12 mouse cellular contexts compared by ENCODE assay signal in the genomic region with DNA sequence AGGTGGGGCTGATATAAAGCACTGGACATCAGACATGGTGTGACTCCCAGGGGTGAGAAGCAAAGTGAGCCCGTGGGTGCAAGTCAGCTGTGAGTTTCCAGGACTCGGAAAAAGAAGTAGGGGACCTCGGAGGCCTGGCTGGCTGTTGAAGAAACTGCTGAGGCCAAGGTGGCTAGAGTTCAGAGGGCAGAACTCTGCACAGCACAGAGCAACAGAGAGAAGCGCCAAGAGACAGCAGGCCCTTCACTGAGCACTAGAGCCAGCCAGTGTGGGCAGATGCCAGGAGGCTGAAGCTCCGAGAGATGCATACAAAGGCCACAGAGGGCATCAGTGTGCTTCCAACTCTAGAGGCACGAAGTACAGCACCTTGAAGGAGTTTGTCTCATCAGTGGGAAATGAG. TPM values are rescaled to one million over a fixed set of nuclear protein-coding genes. Genes with fewer than 3 reads are reported as not detected.
DNase-seq lines count a peak whose midpoint lies in the region; ATAC-seq and TF ChIP-seq lines count a peak whose summit lies in the region.
"Had no signal": no experiment of that assay in that cellular context is flagged by ENCODE, and none has a peak within 500 bp of the region (broad histone marks: within the 10 kb centered on the region; RNA-seq: fewer than 3 reads in every experiment).

No protein-coding gene starts in this region.

- no peak for ATAC-seq in inflammation-experienced regulatory T-cells, adult 6 months

- TF ChIP-seq CTCF in layer of hippocampus, adult 2 months (conservative IDR thresholded peaks at IDR 0.05) = no peak

- no peak overlapping the region for H3K4me3 ChIP-seq in layer of hippocampus, adult 2 months
- H3K4me3 ChIP-seq: limb, embryonic 13.5 days; stomach, embryonic 15.5 days had no signal

- peak overlapping the region; percentile 53; the same call in 1 of the 2 replicates for H3K27ac ChIP-seq in layer of hippocampus, adult 2 months
- H3K27ac ChIP-seq: limb, embryonic 13.5 days; stomach, embryonic 15.5 days had no signal

- DNase-seq in adrenal gland, postnatal 14 days = peak; percentile 47
- DNase-seq in adrenal gland, postnatal 25 days = no peak
- DNase-seq in layer of hippocampus, adult 2 months (ENCODE audit: low spot score in 2 of 2) = no peak
- DNase-seq in layer of hippocampus, adult 9-11 months = no peak
- peak; percentile 49 for DNase-seq in kidney, adult 9 months
- DNase-seq in lung, postnatal 36 days = peak; percentile 45
- DNase-seq in embryo, embryonic 10.5 days (ENCODE audit: low spot score) = no peak

RNA-seq across cellular contexts. Expression of a gene that starts 26.1 kb away (rescaled TPM):
- 38.8 and 46.1 TPM in 2 replicates for total RNA-seq in adrenal gland, postnatal 14 days (2021)
- total RNA-seq in adrenal gland, postnatal 25 days (2021) = 52.9 and 74.3 TPM in 2 replicates
- total RNA-seq in layer of hippocampus, adult 2 months (2021) = 10 to 100 TPM; 83.4 to 90.6 TPM
- polyA plus RNA-seq in inflammation-experienced regulatory T-cells, adult 6 months (2017; shearing (Covaris generic)) = 10 to 100 TPM; 13.0 to 20.0 (median 13.1) TPM

RNA-seq across cellular contexts. Expression of a gene that starts 44.8 kb away (rescaled TPM):
- total RNA-seq in adrenal gland, postnatal 14 days (2021) = 13.2 and 18.8 TPM in 2 replicates
- 3.8 and 5.9 TPM in 2 replicates for total RNA-seq in adrenal gland, postnatal 25 days (2021)
- total RNA-seq in layer of hippocampus, adult 2 months (2021) = 1 to 10 TPM in 1 of 2 experiments, under 1 TPM in 1; 0.66 to 2.5 TPM
- polyA plus RNA-seq in inflammation-experienced regulatory T-cells, adult 6 months (2017; shearing (Covaris generic)) = not detected
- total RNA-seq: hematopoietic stem cell, adult 5-6 weeks; MEL had no signal

RNA-seq across cellular contexts. Expression of a gene that starts 50.2 kb away (rescaled TPM):
- 22.9 and 32.8 TPM in 2 replicates for total RNA-seq in adrenal gland, postnatal 14 days (2021)
- 18.9 and 24.6 TPM in 2 replicates for total RNA-seq in adrenal gland, postnatal 25 days (2021)
- total RNA-seq in layer of hippocampus, adult 2 months (2021) = 10 to 100 TPM; 20.8 to 25.1 TPM
- 1 to 10 TPM; 1.5 to 6.0 (median 5.0) TPM for polyA plus RNA-seq in inflammation-experienced regulatory T-cells, adult 6 months (2017; shearing (Covaris generic))

Comparison
In these comparisons a context has a peak if more than half of its experiments do, and no peak if none do; other contexts are left out.
1. DNase-seq: peak in adrenal gland, postnatal 14 days (single experiment), kidney, adult 9 months (single experiment) and lung, postnatal 36 days (single experiment); none in adrenal gland, postnatal 25 days (single experiment), layer of hippocampus, adult 2 months (0 of 2), layer of hippocampus, adult 9-11 months (single experiment) and embryo, embryonic 10.5 days (single experiment).